Mouse (Mus musculus) MEL (cell line): ENCODE measurements around the gene Arid1b.

Source experiments
- CTCF ChIP-seq, 3 experiments: IDR thresholded peaks in 2 of 3; conservative IDR thresholded peaks in 1 of 3; 2 replicates each; pipeline ENCODE4 v1.5.1; 2011 to 2012; ENCODE audit warnings: low read length in 3 of 3, low read depth in 2 of 3, mild to moderate bottlenecking in 2 of 3, improper control_type of control experiment in 1 of 3, inconsistent platforms in 1 of 3, mixed read lengths in 1 of 3, moderate library complexity in 1 of 3; ENCODE audit not compliant: control insufficient read depth in 1 of 3, insufficient read depth in 1 of 3, poor library complexity in 1 of 3, severe bottlenecking in 1 of 3
- EP300 ChIP-seq, 2 experiments: IDR thresholded peaks; 2 replicates each; pipeline ENCODE4 v1.6.1; 2011; ENCODE audit warnings: improper control_type of control experiment in 2 of 2, low read length in 2 of 2, low read depth in 1 of 2, mild to moderate bottlenecking in 1 of 2
- ETS1 ChIP-seq: IDR thresholded peaks from 2 replicates; pipeline ENCODE4 v1.6.1; 2012; ENCODE audit warnings: low read depth, mild to moderate bottlenecking, inconsistent platforms, low read length, improper control_type of control experiment, moderate library complexity
- NRF1 ChIP-seq: IDR thresholded peaks from 2 replicates; pipeline ENCODE4 v1.6.1; 2014; ENCODE audit warnings: low read depth, mild to moderate bottlenecking, inconsistent platforms, low read length, improper control_type of control experiment, moderate library complexity; ENCODE audit not compliant: poor library complexity, insufficient read depth, severe bottlenecking
- POLR2A ChIP-seq, 2 experiments: IDR thresholded peaks; 2 replicates each; pipeline ENCODE4 v1.6.1; 2011 to 2012; ENCODE audit warnings: low read length in 2 of 2, mild to moderate bottlenecking in 2 of 2, control low read depth in 1 of 2, improper control_type of control experiment in 1 of 2, low read depth in 1 of 2, moderate library complexity in 1 of 2; ENCODE audit not compliant: control insufficient read depth in 1 of 2, insufficient read depth in 1 of 2, poor library complexity in 1 of 2
- SIN3A ChIP-seq: IDR thresholded peaks from 2 replicates; pipeline ENCODE4 v1.6.1; 2012; ENCODE audit warnings: low read length, improper control_type of control experiment, inconsistent platforms
- USF2 ChIP-seq, 2 experiments: IDR thresholded peaks; 2 replicates each; pipeline ENCODE4 v1.6.1; 2011 to 2012; ENCODE audit warnings: improper control_type of control experiment in 2 of 2, low read length in 2 of 2, borderline replicate concordance in 1 of 2, inconsistent platforms in 1 of 2, low read depth in 1 of 2, mild to moderate bottlenecking in 1 of 2; ENCODE audit not compliant: insufficient read depth in 1 of 2

DNA sequence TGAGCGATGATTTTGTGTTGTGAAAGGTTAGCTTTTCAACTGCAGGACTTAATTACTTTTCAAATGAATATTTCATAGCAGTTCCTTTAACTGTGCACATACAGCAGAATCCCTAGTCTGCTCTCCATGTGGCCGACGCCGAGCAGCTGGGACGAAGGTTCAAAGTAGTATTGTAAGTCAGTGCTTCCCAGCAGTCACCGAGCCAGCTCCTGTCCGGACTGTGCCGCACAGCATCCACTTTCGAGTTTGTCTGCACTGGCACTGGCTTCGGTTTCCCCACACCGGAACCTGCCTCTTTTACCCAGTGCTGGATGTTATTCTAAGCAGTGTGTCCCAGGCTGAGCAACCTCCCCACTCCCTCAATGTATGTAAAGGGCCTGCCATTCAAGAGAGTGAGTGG is 157.7 kb downstream of the Arid1b start:
- TF ChIP-seq CTCF (IDR thresholded peaks at IDR 0.05 in 2 of 3, conservative IDR thresholded peaks at IDR 0.05 in 1 of 3; ENCODE audit: control insufficient read depth in 1 of 3, insufficient read depth in 1 of 3, low read depth in 2 of 3, low read length in 3 of 3, poor library complexity in 1 of 3, severe bottlenecking in 1 of 3) (no peak), POLR2A (IDR thresholded peaks at IDR 0.05; ENCODE audit: control insufficient read depth in 1 of 2, insufficient read depth in 1 of 2, low read depth in 1 of 2, low read length in 2 of 2, poor library complexity in 1 of 2) (no peak), EP300 (IDR thresholded peaks at IDR 0.05; ENCODE audit: low read depth in 1 of 2, low read length in 2 of 2) (no peak), ETS1 (no peak), NRF1 (no peak), SIN3A (no peak), USF2 (IDR thresholded peaks at IDR 0.05; ENCODE audit: borderline replicate concordance in 1 of 2, insufficient read depth in 1 of 2, low read depth in 1 of 2, low read length in 2 of 2) (no peak)
